Mouse (Mus musculus): ENCODE results near the gene Zfhx3. TPM values are rescaled to one million over a fixed set of nuclear protein-coding genes. Genes with fewer than 3 reads are reported as not detected.

Zfhx3 gene
- total and polyA plus RNA-seq, 3 experiments, result 0.23 to 2.5 TPM; not detected in 1

DNA sequence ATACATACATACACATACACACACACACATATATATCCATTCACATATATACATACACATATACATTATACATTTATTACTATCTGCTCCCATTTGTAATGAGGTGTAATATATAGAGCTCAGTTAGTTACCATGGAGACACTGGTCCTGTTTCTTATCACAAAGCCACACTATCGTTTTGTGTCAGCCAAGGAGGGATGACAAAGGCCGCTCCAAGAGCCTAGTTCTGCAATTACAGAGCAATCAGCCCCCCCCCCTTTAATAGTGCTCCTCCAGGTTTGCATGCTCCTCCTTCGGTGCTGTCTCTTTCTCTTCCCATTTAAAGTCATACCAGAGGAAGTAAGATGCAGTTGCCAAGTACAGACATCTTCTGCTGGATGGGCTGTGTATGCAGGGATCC, 1054.9 kb downstream of the Zfhx3 start (continued):
- TF ChIP-seq USF1 (IDR thresholded peaks at IDR 0.05; ENCODE audit: low read depth, low read length), result no peak

DNA sequence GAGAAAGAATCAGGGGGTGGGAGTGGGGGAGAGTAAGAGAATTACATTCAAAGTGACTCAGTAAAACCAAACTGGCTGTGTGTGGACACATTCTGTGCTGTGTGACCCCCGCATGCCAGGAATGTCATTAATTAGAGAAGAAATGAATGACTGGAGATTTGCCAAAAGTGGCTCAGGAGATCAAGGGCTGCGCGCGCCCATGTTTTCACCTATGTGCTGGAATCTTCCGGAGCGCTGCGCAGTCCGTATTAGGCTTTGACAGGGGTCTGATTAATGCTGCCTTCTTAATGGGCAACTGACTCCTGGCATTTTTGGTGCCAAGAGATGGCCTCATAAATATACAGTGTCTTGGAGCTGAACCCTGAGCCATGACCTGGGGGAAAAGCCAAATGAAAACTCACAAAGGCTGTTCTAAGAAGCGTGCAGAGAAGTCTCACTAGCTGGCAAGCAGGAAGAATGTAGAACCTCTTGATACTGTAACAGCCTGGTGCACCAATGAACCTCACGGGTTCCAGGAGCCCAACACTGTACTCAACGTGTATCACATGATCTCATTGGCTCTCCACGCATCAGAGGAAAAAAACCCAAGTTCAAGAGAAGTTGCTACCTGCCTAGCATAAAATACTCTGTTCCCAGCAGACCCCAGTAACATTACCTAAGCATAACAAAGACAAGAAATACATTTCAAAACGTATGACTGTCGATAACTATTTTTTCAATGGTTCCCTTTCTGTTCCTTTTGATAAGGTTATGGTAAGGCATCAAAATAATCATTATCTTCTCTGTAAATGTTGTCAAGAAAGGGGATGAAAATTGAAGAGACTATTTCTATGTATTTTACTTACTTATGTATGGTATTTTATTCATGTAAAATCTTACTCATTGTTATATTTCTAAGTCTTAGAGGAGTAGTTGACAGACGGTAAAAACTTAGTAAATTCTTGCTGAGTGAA, 1057.1 kb downstream of the Zfhx3 start:
- TF ChIP-seq USF1 (IDR thresholded peaks at IDR 0.05; ENCODE audit: low read depth, low read length), result peak; percentile 78
- peak; percentile 54; the same call in 1 of the 2 replicates for TF ChIP-seq TCF12 (IDR thresholded peaks at IDR 0.05; ENCODE audit: low read depth, low read length)
- TF ChIP-seq ZNF384 (IDR thresholded peaks at IDR 0.05; ENCODE audit: low read depth, low read length), result no peak
- TF ChIP-seq ETS1 (IDR thresholded peaks at IDR 0.05; ENCODE audit: low read depth, low read length), result peak; percentile 18; the same call in 1 of the 2 replicates
- peak; percentile 65 to 70 for TF ChIP-seq EP300 (IDR thresholded peaks at IDR 0.05; ENCODE audit: low read depth in 1 of 2, low read length in 2 of 2)
- peak; percentile 71 for TF ChIP-seq GATA1 (IDR thresholded peaks at IDR 0.05; ENCODE audit: low read depth, low read length)
- no peak; the same call in 1 of the 2 replicates for TF ChIP-seq SIN3A (IDR thresholded peaks at IDR 0.05; ENCODE audit: low read length)
- no peak for TF ChIP-seq MXI1 (IDR thresholded peaks at IDR 0.05; ENCODE audit: low read depth, low read length)
- H3K36me3 ChIP-seq (ENCODE audit: control insufficient read depth in 1 of 2, insufficient read depth in 2 of 2, low read length in 2 of 2), result peaks cover 0 to 58% of the 10 kb centered on the region in 2 experiments; a peak in 2 of 4 replicates
- peak; percentile 67 for DNase-seq (ENCODE audit: low read depth, low spot score)
- H3K4me1 ChIP-seq (ENCODE audit: control insufficient read depth in 1 of 2, insufficient read depth in 2 of 2, low read length in 2 of 2), result peaks cover 53 to 54% of the 10 kb centered on the region in 2 experiments
- H3K27me3 ChIP-seq (ENCODE audit: control insufficient read depth in 1 of 2, insufficient read depth in 2 of 2, low read length in 2 of 2), result no peaks in the 10 kb centered on the region
- H3K27ac ChIP-seq (ENCODE audit: control insufficient read depth, low read depth, low read length), result peak overlapping the region; percentile 56
- H3K4me3 ChIP-seq (ENCODE audit: control insufficient read depth in 1 of 2, insufficient read depth in 1 of 2, low read depth in 2 of 2, low read length in 2 of 2), result no peak overlapping the region
- H3K9ac ChIP-seq (ENCODE audit: control insufficient read depth, low read depth, low read length, poor library complexity, severe bottlenecking), result peak overlapping the region; percentile 4
- H3K79me2 ChIP-seq (ENCODE audit: control insufficient read depth, insufficient read depth, low read length, poor library complexity), result no peaks in the 10 kb centered on the region
- H3K9me3 ChIP-seq (replicated peaks; ENCODE audit: insufficient read depth, low read length), result no peaks in the 10 kb centered on the region

DNA sequence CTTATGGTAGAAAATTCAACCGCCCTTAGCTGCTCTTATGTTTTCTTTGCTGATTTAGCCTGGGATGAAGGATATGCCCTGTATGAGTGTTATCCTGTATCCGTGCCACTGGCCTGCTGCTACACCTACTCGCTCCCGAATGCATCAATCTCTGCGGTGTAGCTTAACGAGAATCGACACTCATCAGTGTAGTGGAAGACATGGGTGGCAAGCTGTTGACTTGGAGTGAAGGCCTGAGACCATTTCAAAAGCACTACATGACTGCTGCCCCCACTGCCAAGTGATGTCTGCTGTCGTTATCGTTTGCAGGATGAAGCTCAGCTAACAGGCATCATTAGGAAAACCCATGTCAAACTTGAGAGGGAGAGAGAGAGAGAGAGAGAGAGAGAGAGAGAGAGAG, 1058.6 kb downstream of the Zfhx3 start:
- no peak for DNase-seq (ENCODE audit: low read depth, low spot score)
- H3K4me1 ChIP-seq (ENCODE audit: control insufficient read depth in 1 of 2, insufficient read depth in 2 of 2, low read length in 2 of 2), result peaks cover 42% of the 10 kb centered on the region in 2 experiments

More for the DNA sequence above, 1058.6 kb downstream of the Zfhx3 start:
- no peak overlapping the region for H3K9ac ChIP-seq (ENCODE audit: control insufficient read depth, low read depth, low read length, poor library complexity, severe bottlenecking)
- peaks cover 0 to 44% of the 10 kb centered on the region in 2 experiments; a peak in 2 of 4 replicates for H3K36me3 ChIP-seq (ENCODE audit: control insufficient read depth in 1 of 2, insufficient read depth in 2 of 2, low read length in 2 of 2)
- no peak overlapping the region for H3K27ac ChIP-seq (ENCODE audit: control insufficient read depth, low read depth, low read length)
- TF ChIP-seq ETS1 (IDR thresholded peaks at IDR 0.05; ENCODE audit: low read depth, low read length) (no peak), CTCF (IDR thresholded peaks at IDR 0.05 in 2 of 3, conservative IDR thresholded peaks at IDR 0.05 in 1 of 3; ENCODE audit: control insufficient read depth in 1 of 3, insufficient read depth in 1 of 3, low read depth in 2 of 3, low read length in 3 of 3, poor library complexity in 1 of 3, severe bottlenecking in 1 of 3) (no peak), CHD2 (IDR thresholded peaks at IDR 0.05; ENCODE audit: low read length) (no peak), EP300 (IDR thresholded peaks at IDR 0.05; ENCODE audit: low read depth in 1 of 2, low read length in 2 of 2) (no peak), RCOR1 (IDR thresholded peaks at IDR 0.05; ENCODE audit: low read depth, low read length) (no peak), NELFE (IDR thresholded peaks at IDR 0.05; ENCODE audit: low read depth, low read length) (no peak), ELF1 (IDR thresholded peaks at IDR 0.05; ENCODE audit: low read depth, low read length) (no peak), MXI1 (IDR thresholded peaks at IDR 0.05; ENCODE audit: low read depth, low read length) (no peak), MAX (IDR thresholded peaks at IDR 0.05; ENCODE audit: low read length) (no peak), MYC (IDR thresholded peaks at IDR 0.05; ENCODE audit: low read depth, low read length) (no peak), SMC3 (IDR thresholded peaks at IDR 0.05; ENCODE audit: low read depth, low read length) (no peak), TAL1 (IDR thresholded peaks at IDR 0.05; ENCODE audit: low read length) (no peak), ZNF384 (IDR thresholded peaks at IDR 0.05; ENCODE audit: low read depth, low read length) (no peak), KAT2A (conservative IDR thresholded peaks at IDR 0.05; ENCODE audit: low read depth, low read length) (no peak), MAFK (IDR thresholded peaks at IDR 0.05; ENCODE audit: borderline replicate concordance, low read depth, low read length) (no peak), POLR2A (IDR thresholded peaks at IDR 0.05; ENCODE audit: control insufficient read depth in 1 of 2, insufficient read depth in 1 of 2, low read depth in 1 of 2, low read length in 2 of 2, poor library complexity in 1 of 2) (no peak)
- no peaks in the 10 kb centered on the region for H3K79me2 ChIP-seq (ENCODE audit: control insufficient read depth, insufficient read depth, low read length, poor library complexity)
- no peaks in the 10 kb centered on the region for H3K9me3 ChIP-seq (replicated peaks; ENCODE audit: insufficient read depth, low read length)
- H3K4me3 ChIP-seq (ENCODE audit: control insufficient read depth in 1 of 2, insufficient read depth in 1 of 2, low read depth in 2 of 2, low read length in 2 of 2), result no peak overlapping the region
- H3K27me3 ChIP-seq (ENCODE audit: control insufficient read depth in 1 of 2, insufficient read depth in 2 of 2, low read length in 2 of 2), result no peaks in the 10 kb centered on the region

Data from MEL (cell line).